Mouse (Mus musculus) limb, embryonic 11.5 days (tissue): ENCODE results near the gene Arid2. TPM values are rescaled to one million over a fixed set of nuclear protein-coding genes. Genes with fewer than 3 reads are reported as not detected.

Source experiments
- ATAC-seq: fragments of 200-750 bp; cut with Nextera tagmentation; 2 replicates; pipeline ENCODE4 v1.8.0; 2017; ENCODE audit warnings: low read depth; ENCODE audit not compliant: insufficient number of reproducible peaks, low FRiP score, low TSS enrichment
- DNase-seq: peaks from one replicate; pipeline ENCODE4 v3.0.0-alpha.2; 2015; ENCODE audit warnings: low spot score
- H3K27ac ChIP-seq: fragments of 300-500 bp; sonication (generic); replicated peaks from 2 replicates; pipeline ENCODE4 v1.5.1; 2014; ENCODE audit warnings: low read depth, mild to moderate bottlenecking, low read length
- H3K27me3 ChIP-seq: fragments of 300-500 bp; sonication (generic); 2 replicates; pipeline ENCODE4 v1.6.1; 2014; ENCODE audit warnings: mild to moderate bottlenecking, low read length, mixed read lengths; ENCODE audit not compliant: control insufficient read depth, insufficient read depth
- H3K36me3 ChIP-seq: fragments of 300-500 bp; sonication (generic); 2 replicates; pipeline ENCODE4 v1.6.1; 2014; ENCODE audit warnings: mild to moderate bottlenecking, low read length, moderate library complexity, mixed read lengths; ENCODE audit not compliant: control insufficient read depth, insufficient read depth
- H3K4me1 ChIP-seq: fragments of 300-500 bp; sonication (generic); 2 replicates; pipeline ENCODE4 v1.6.1; 2014; ENCODE audit warnings: low read length, mixed read lengths; ENCODE audit not compliant: control insufficient read depth, insufficient read depth
- H3K4me2 ChIP-seq: fragments of 300-500 bp; sonication (generic); 2 replicates; pipeline ENCODE4 v1.6.1; 2014; ENCODE audit warnings: low read depth, mild to moderate bottlenecking, moderate library complexity; ENCODE audit not compliant: severe bottlenecking
- H3K4me3 ChIP-seq: fragments of 300-500 bp; sonication (generic); 2 replicates; pipeline ENCODE4 v1.5.1; 2014; ENCODE audit warnings: low read depth, low read length
- H3K9ac ChIP-seq: fragments of 300-500 bp; sonication (generic); 2 replicates; pipeline ENCODE4 v1.6.1; 2014; ENCODE audit warnings: mild to moderate bottlenecking, low read length
- H3K9me3 ChIP-seq: fragments of 300-500 bp; sonication (generic); 2 replicates; pipeline ENCODE4 v1.6.1; 2016; ENCODE audit warnings: low read length; ENCODE audit not compliant: control insufficient read depth
- WGBS: fragments of 180-500 bp; shearing (Covaris S2); extraction: QIAGEN DNeasy Blood & Tissue Kit; methylation state at CpG from one replicate; pipeline ENCODE4 v1.1.7; 2014; 5-methylcytosine and 5-hydroxymethylcytosine counted together
- polyA plus RNA-seq: library from polyadenylated mRNA; unstranded; fragments of >200 nt; fragmentation: Nextera tagmentation; extraction: Ambion mirVana; gene quantifications from 2 replicates; pipeline ENCODE4 v1.2.1, GENCODE M21; 2014

The Arid2 gene
- polyA plus RNA-seq, 1 experiment from 2014 or later, result 41.9 TPM

- ATAC-seq, result no peak
- H3K36me3 ChIP-seq, result peaks cover 34% of the 10 kb centered on the region
These were observed 79.1 kb downstream of the Arid2 start for GRCm38 (mm10) chr15:96366176-96366963.

GRCm38 (mm10) chr15:96371311-96371710 is 84.0 kb downstream of the Arid2 start:
- Histone ChIP-seq H3K9ac (no peak overlapping the region), H3K9me3 (no peaks in the 10 kb centered on the region), H3K27me3 (no peaks in the 10 kb centered on the region), H3K4me3 (no peak overlapping the region), H3K4me1 (no peaks in the 10 kb centered on the region), H3K36me3 (peaks cover 34% of the 10 kb centered on the region), H3K27ac (no peak overlapping the region), H3K4me2 (no peak overlapping the region)
- DNase-seq, result no peak
- no peak for ATAC-seq
- WGBS, result 96% methylated on average over 18 of the region's 18 CpGs

More at GRCm38 (mm10) chr15:96366176-96366963, 79.1 kb downstream of the Arid2 start:
- no peaks in the 10 kb centered on the region for H3K9me3 ChIP-seq
- H3K4me3 ChIP-seq, result no peak overlapping the region
- no peaks in the 10 kb centered on the region for H3K4me1 ChIP-seq
- no peak overlapping the region for H3K4me2 ChIP-seq
- no peak for DNase-seq
- H3K9ac ChIP-seq, result no peak overlapping the region
- H3K27me3 ChIP-seq, result no peaks in the 10 kb centered on the region
- WGBS, result 86% methylated on average over 11 of the region's 11 CpGs
- H3K27ac ChIP-seq, result no peak overlapping the region

GRCm38 (mm10) chr15:96372628-96373027 is 85.3 kb downstream of the Arid2 start:
- ATAC-seq (no peak), DNase-seq (no peak)
- no peak overlapping the region for H3K4me2 ChIP-seq
- no peaks in the 10 kb centered on the region for H3K9me3 ChIP-seq
- H3K36me3 ChIP-seq, result peaks cover 34% of the 10 kb centered on the region
- WGBS, result 97% methylated on average over 6 of the region's 6 CpGs
- H3K4me1 ChIP-seq, result no peaks in the 10 kb centered on the region
- H3K9ac ChIP-seq, result no peak overlapping the region
- H3K27me3 ChIP-seq, result no peaks in the 10 kb centered on the region
- H3K27ac ChIP-seq, result no peak overlapping the region
- no peak overlapping the region for H3K4me3 ChIP-seq

GRCm38 (mm10) chr15:96373161-96373560 is 85.8 kb downstream of the Arid2 start:
- Histone ChIP-seq H3K4me2 (no peak overlapping the region), H3K4me1 (no peaks in the 10 kb centered on the region), H3K27me3 (no peaks in the 10 kb centered on the region), H3K9ac (no peak overlapping the region), H3K4me3 (no peak overlapping the region), H3K9me3 (no peaks in the 10 kb centered on the region), H3K36me3 (peaks cover 36% of the 10 kb centered on the region), H3K27ac (no peak overlapping the region)
- DNase-seq (no peak), ATAC-seq (no peak)
- WGBS, result 88% methylated on average over 5 of the region's 5 CpGs

GRCm38 (mm10) chr15:96376214-96376613 is 88.9 kb downstream of the Arid2 start:
- WGBS, result 92% methylated on average over 2 of the region's 2 CpGs
- ATAC-seq (no peak), DNase-seq (no peak)
- no peak overlapping the region for H3K9ac ChIP-seq
- H3K27me3 ChIP-seq, result no peaks in the 10 kb centered on the region
- peaks cover 24% of the 10 kb centered on the region; the same call in 1 of the 2 replicates for H3K36me3 ChIP-seq
- no peak overlapping the region for H3K27ac ChIP-seq
- no peak overlapping the region for H3K4me2 ChIP-seq
- no peak overlapping the region for H3K4me3 ChIP-seq
- H3K9me3 ChIP-seq, result no peaks in the 10 kb centered on the region
- no peaks in the 10 kb centered on the region for H3K4me1 ChIP-seq

- no peaks in the 10 kb centered on the region for H3K9me3 ChIP-seq
- DNase-seq (no peak), ATAC-seq (no peak)
- H3K4me1 ChIP-seq, result no peaks in the 10 kb centered on the region
- peaks cover 16% of the 10 kb centered on the region; the same call in 1 of the 2 replicates for H3K36me3 ChIP-seq
- H3K4me3 ChIP-seq, result no peak overlapping the region
- 88% methylated on average over 5 of the region's 5 CpGs for WGBS
- no peaks in the 10 kb centered on the region for H3K27me3 ChIP-seq
- no peak overlapping the region for H3K27ac ChIP-seq
- no peak overlapping the region for H3K9ac ChIP-seq
- H3K4me2 ChIP-seq, result no peak overlapping the region
These were observed 89.9 kb downstream of the Arid2 start for GRCm38 (mm10) chr15:96377263-96377662.

- DNase-seq (no peak), ATAC-seq (no peak)
- Histone ChIP-seq H3K4me2 (no peak overlapping the region), H3K4me3 (no peak overlapping the region), H3K4me1 (no peaks in the 10 kb centered on the region), H3K27ac (no peak overlapping the region), H3K9me3 (no peaks in the 10 kb centered on the region), H3K27me3 (no peaks in the 10 kb centered on the region), H3K36me3 (peaks cover 11% of the 10 kb centered on the region; the same call in 1 of the 2 replicates), H3K9ac (no peak overlapping the region)
- WGBS, result 94% methylated on average over 7 of the region's 7 CpGs
These were observed 90.4 kb downstream of the Arid2 start for GRCm38 (mm10) chr15:96377701-96378100.

GRCm38 (mm10) chr15:96382223-96382622 is 94.9 kb downstream of the Arid2 start:
- H3K27me3 ChIP-seq, result no peaks in the 10 kb centered on the region
- no peak overlapping the region for H3K9ac ChIP-seq
- H3K27ac ChIP-seq, result no peak overlapping the region
- ATAC-seq, result no peak
- H3K9me3 ChIP-seq, result no peaks in the 10 kb centered on the region
- 93% methylated on average over 11 of the region's 11 CpGs for WGBS
- no peak overlapping the region for H3K4me3 ChIP-seq
- H3K36me3 ChIP-seq, result peaks cover 11% of the 10 kb centered on the region; the same call in 1 of the 2 replicates
- no peaks in the 10 kb centered on the region for H3K4me1 ChIP-seq
- H3K4me2 ChIP-seq, result no peak overlapping the region
- no peak for DNase-seq
